Mouse (Mus musculus) fat pad, adult 2 months (tissue): ENCODE data around the gene 2010003K11Rik.

Experiments
- DNase-seq: peaks from one replicate; pipeline ENCODE4 v3.0.0-alpha.2; 2011; ENCODE audit warnings: low read depth, low spot score; ENCODE audit errors: extremely low read depth

2010003K11Rik gene

GRCm38 (mm10) chr19:4498062-4498933 is at the start of gene 2010003K11Rik:
Gene 2010003K11Rik (minus strand): TSS chr19:4498583.
- DNase-seq = no peak

GRCm38 (mm10) chr19:4547801-4548200 is 49.4 kb upstream of the 2010003K11Rik start:
- no peak for DNase-seq

GRCm38 (mm10) chr19:4545841-4546240 is 47.5 kb upstream of the 2010003K11Rik start:
- no peak for DNase-seq

GRCm38 (mm10) chr19:4545091-4545490 is 46.7 kb upstream of the 2010003K11Rik start:
- no peak for DNase-seq

- DNase-seq = no peak
These were observed 43.7 kb upstream of the 2010003K11Rik start for GRCm38 (mm10) chr19:4542081-4542480.

GRCm38 (mm10) chr19:4540992-4541391 is 42.6 kb upstream of the 2010003K11Rik start:
- DNase-seq = no peak

GRCm38 (mm10) chr19:4540263-4540662 is 41.9 kb upstream of the 2010003K11Rik start:
- DNase-seq = no peak

- peak; percentile 91 for DNase-seq
These were observed 38.2 kb upstream of the 2010003K11Rik start for GRCm38 (mm10) chr19:4536606-4537005.

- no peak for DNase-seq
These were observed 37.5 kb upstream of the 2010003K11Rik start for GRCm38 (mm10) chr19:4535922-4536321.

- DNase-seq = no peak
These were observed 36.3 kb upstream of the 2010003K11Rik start for GRCm38 (mm10) chr19:4534646-4535045.

GRCm38 (mm10) chr19:4521426-4522050 is 23.2 kb upstream of the 2010003K11Rik start:
- no peak for DNase-seq

GRCm38 (mm10) chr19:4517483-4517882 is 19.1 kb upstream of the 2010003K11Rik start:
- no peak for DNase-seq

- DNase-seq = no peak
These were observed 17.9 kb upstream of the 2010003K11Rik start for GRCm38 (mm10) chr19:4516288-4516687.

- no peak for DNase-seq
These were observed 17.4 kb upstream of the 2010003K11Rik start for GRCm38 (mm10) chr19:4515746-4516145.

GRCm38 (mm10) chr19:4513236-4513858 is 15.0 kb upstream of the 2010003K11Rik start:
- DNase-seq = no peak

GRCm38 (mm10) chr19:4511116-4511841 is 12.9 kb upstream of the 2010003K11Rik start:
- DNase-seq = no peak

GRCm38 (mm10) chr19:4509986-4510963 is 11.9 kb upstream of the 2010003K11Rik start, which contains the start of gene Pcx:
Gene Pcx (plus strand): TSS chr19:4510472.
- DNase-seq = peak; percentile 97

- no peak for DNase-seq
These were observed 9.4 kb upstream of the 2010003K11Rik start for GRCm38 (mm10) chr19:4507746-4508145.

- peak; percentile 88 for DNase-seq
These were observed 6.4 kb upstream of the 2010003K11Rik start for GRCm38 (mm10) chr19:4504830-4505229.

- no peak for DNase-seq
These were observed 4.3 kb upstream of the 2010003K11Rik start for GRCm38 (mm10) chr19:4502701-4503100.
